Mouse (Mus musculus) spleen, postnatal 36 days (tissue): ENCODE results near the gene Mapk1.
"Not testable (repeated sequence)": the region's sequence is repeated elsewhere in the genome, so short reads cannot be mapped to it uniquely, and the experiment has no call there.

Experiments used
- DNase-seq, 2 experiments: peaks; one replicate each; pipeline ENCODE4 v3.0.0; 2022; ENCODE audit warnings: low spot score in 2 of 2, mixed read lengths in 1 of 2

Gene Mapk1

GRCm38 (mm10) chr16:16983131-16983533, at the start of gene Mapk1:
Gene Mapk1 (plus strand): TSS chr16:16983382.
- peak; percentile 95 to 96 for DNase-seq

- no peak for DNase-seq
Observed at GRCm38 (mm10) chr16:16939543-16939942, 43.6 kb upstream of the Mapk1 start.

- no peak for DNase-seq
Observed at GRCm38 (mm10) chr16:16941078-16941477, 42.1 kb upstream of the Mapk1 start.

DNA sequence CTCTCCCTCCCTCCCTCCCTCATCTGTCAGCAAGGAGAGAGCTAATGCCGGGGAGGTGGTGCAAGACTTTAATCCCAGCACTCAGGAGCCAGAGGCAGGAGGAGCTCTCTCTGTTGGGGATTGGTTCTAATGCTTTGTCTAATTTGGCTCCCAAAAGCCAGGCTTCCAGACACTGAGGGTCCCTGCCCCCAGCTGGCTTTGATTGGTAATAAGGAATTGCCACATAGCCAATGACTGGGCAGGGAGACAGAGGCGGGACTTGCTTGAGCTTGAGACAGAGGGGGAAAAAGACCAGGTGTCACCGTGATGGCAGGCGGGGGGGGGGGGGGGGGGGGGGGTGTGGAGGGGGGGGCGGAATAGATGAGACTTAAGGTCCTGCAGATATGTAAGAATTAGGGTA, 24.6 kb upstream of the Mapk1 start:
- no peak for DNase-seq

DNA sequence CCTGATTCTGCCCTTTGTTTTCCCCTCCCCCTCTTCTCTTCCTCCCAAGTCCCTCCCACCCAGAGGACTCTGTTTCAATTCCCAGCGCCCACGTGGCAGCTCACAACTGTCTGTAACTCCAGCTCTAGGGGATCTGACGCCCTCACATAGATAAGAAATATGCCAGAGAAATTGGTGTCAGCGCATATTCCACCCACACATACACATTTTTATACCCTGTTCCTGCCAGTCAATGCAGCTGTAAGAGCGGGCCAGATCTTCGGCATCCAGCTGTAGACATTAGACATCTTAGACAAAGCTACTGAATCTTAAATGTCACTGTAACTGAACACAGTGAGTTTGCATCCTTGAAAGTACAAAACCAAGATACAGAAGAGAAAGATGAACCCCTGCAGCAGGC, 23.3 kb upstream of the Mapk1 start:
- DNase-seq = no peak

DNA sequence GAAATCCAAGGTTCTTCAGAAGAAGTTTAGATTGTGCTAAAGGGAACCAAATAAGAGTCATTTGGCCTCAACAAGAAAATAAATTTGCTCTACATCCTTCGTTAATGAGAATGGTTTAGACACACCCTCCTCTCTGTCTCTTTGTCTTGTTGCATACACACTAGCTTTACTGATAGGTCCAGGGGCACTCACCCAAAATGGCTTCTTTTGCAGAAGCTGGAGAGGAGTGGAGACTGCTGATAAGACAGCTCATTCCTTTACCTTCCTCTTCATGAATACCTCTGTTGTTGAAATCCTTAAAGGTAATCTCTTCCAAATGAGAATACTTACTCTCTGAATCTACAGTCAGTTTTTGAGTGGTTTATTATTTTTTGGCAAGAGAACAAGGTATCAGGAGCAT, 18.0 kb upstream of the Mapk1 start:
- DNase-seq = no peak

DNA sequence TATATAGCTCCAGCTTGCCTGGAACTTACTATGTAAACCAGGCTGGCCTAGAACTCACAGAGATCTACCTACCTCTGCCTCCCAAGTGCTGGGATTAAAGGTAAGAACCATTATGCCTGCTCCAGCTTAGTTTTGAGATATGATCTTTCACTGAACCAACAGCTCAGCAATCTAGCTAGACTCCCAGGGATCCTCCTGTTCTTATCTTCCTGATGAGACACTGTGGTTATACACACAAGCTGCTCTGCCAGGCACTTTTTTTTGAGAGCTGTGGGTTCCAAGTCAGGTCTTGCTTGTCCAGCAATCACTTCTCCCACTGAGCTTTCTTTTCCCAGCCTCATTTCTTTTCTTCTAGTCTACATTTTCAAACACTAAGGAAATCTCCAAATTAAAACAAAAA, 16.9 kb upstream of the Mapk1 start:
- DNase-seq = no peak

DNA sequence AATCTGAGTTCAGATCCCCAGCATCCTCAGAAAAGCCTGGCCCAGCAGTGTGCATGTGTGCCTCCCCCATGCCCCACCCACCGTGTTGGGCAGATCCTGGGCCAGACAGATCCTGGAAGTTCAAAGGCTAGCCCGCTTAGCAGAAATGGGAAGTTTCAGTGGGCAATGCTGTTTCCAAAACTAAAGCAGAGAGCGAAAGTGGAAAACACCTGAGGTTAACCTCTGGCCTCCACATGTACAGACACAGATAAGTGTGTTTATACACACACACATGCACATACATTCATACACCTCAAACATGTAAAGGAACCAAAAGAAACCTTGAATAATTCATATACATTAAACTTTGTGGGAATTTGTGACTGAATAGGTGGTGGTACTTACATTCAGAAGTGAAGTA, 5.1 kb upstream of the Mapk1 start:
- no peak for DNase-seq

GRCm38 (mm10) chr16:16978765-16979164, 4.4 kb upstream of the Mapk1 start:
- DNase-seq = no peak

DNA sequence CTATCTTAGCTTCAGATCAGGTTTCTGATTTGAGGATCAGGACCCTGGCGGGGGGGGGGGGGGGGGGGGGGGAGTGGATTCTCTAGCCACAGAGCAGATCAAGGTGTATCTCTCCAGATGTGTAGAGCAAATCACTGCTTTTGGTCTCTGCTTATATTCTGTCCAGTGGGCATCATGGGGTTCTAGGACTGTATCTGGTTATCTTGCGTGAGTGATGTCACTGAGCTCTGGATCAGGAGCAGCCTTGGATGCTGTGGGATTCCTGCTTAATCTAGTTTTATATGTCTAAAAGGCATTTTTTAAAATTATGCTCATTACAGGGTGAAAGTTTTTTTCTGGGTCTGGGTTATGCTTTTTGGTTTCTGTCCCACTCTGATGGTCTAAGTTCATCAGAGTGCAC, 546 bp upstream of the Mapk1 start:
- DNase-seq = no peak

GRCm38 (mm10) chr16:16983534-16984422, 596 bp downstream of the Mapk1 start:
- peak; percentile 83 to 84 for DNase-seq

GRCm38 (mm10) chr16:16984423-16984941, 1.3 kb downstream of the Mapk1 start:
- DNase-seq = no peak

DNA sequence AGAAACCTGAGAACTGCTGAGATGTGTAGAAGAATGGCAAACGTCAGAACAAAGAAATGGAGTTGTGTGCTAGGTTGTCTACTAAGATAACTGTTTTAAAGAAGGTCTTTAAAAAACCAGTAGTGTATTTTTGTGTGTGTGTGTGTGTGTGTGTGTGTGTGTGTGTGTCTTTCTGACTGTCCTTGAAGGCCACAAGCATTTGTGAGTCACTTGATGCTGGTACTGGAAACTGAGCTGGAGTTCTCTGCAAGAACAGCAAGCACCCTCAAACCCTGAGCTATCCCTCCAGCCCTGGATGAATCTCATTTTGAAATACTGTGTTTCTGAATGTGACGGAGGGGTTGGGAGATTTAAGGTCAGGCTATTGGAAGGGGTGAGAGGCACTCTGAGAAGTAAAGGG, 4.1 kb downstream of the Mapk1 start:
- DNase-seq = no peak

GRCm38 (mm10) chr16:16988842-16989241, 5.7 kb downstream of the Mapk1 start:
- no peak for DNase-seq

GRCm38 (mm10) chr16:16990021-16990420, 6.8 kb downstream of the Mapk1 start:
- no peak for DNase-seq

DNA sequence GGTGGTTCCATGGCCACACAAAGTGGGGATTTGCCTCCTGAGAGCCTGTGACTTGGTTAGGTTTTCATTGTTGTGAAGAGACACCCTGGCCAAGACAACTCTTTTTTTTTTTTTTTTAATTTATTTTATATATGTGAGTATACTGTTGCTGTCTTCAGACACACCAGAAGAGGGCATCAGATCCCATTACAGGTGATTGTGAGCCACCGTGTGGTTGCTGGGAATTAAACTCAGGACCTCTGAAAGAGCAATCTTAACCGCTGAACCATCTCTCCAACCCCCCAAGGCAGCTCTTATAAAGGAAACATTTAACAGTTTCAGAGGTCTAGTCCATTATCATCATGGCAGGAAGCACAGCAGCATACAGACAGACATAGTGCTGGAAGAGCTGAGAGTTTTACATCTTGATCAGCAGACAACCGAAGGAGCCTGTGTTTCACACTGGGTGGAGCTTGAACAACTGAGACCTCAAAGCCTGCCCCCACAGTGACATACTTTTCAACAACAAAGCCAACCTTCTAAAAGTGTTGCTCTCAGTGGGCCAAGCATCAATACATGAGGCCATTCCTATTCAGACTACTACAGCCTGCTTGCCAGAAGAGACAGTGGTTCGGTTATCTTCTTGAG, 11.4 kb downstream of the Mapk1 start:
- DNase-seq = no peak

DNA sequence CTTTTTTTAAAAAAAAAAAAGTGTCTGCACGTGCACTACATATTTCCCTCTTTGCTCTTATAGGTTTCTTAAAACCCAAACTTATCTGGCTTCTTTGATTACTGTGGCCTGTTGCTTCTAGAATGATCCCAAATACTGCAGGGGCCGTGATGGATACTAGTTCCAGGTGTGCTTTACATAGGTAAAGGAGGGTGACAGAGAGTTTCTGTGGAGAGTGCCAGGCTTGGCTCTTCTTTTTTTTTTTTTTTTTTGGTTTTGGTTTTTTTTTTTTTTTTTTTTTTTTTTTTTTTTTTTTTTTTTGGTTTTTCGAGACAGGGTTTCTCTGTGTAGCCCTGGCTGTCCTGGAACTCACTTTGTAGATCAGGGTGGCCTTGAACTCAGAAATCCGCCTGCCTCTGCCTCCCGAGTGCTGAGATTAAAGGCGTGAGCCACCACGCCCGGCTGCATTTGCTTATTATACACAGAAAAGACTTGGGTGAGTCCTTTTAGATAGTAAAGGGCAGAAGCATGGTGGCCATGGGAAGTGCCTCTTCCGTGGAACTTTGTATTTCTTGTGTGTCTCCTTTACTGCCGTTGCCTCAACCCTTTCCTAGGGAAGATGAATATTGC, 13.0 kb downstream of the Mapk1 start:
- not testable (repeated sequence) for DNase-seq

GRCm38 (mm10) chr16:17001109-17001508, 17.9 kb downstream of the Mapk1 start:
- DNase-seq = no peak

- DNase-seq = no peak
Observed at GRCm38 (mm10) chr16:17007070-17007469, 23.9 kb downstream of the Mapk1 start.

- DNase-seq = no peak
Observed at GRCm38 (mm10) chr16:17010036-17010435, 26.9 kb downstream of the Mapk1 start.

GRCm38 (mm10) chr16:17012583-17012982, 29.4 kb downstream of the Mapk1 start:
- peak; percentile 18 to 43 for DNase-seq

- DNase-seq = no peak
Observed at GRCm38 (mm10) chr16:17015111-17015852, 32.1 kb downstream of the Mapk1 start.
